Mouse (Mus musculus): ENCODE measurements around the gene Dnlz. TPM values are rescaled to one million over a fixed set of nuclear protein-coding genes. Genes with fewer than 3 reads are reported as not detected.

Dnlz gene
- polyA plus RNA-seq, 1 experiment = 31.5 TPM

- Histone ChIP-seq H3K27me3 (ENCODE audit: control insufficient read depth, insufficient read depth, low read length) (no peaks in the 10 kb centered on the region), H3K4me1 (replicated peaks; ENCODE audit: control insufficient read depth, insufficient read depth, low read length) (peaks cover 44% of the 10 kb centered on the region), H3K4me3 (ENCODE audit: control insufficient read depth, insufficient read depth, low read length) (no peak overlapping the region), H3K27ac (ENCODE audit: control insufficient read depth, insufficient read depth, low read length) (no peak overlapping the region), H3K36me3 (ENCODE audit: control insufficient read depth, insufficient read depth, low read length) (no peaks in the 10 kb centered on the region)
- 96% methylated on average over 4 of the region's 4 CpGs for WGBS
- DNase-seq = no peak
- TF ChIP-seq CTCF (IDR thresholded peaks at IDR 0.05; ENCODE audit: borderline replicate concordance, control insufficient read depth, extremely low read depth, insufficient read depth, low read length, poor library complexity) = no peak
- no peak for TF ChIP-seq POLR2A (IDR thresholded peaks at IDR 0.05; ENCODE audit: control insufficient read depth, extremely low read depth, insufficient read depth, low read length, poor library complexity)
Measured at GRCm38 (mm10) chr2:26354401-26354800, 2.5 kb upstream of the Dnlz start.

- no peaks in the 10 kb centered on the region for H3K27me3 ChIP-seq (ENCODE audit: control insufficient read depth, insufficient read depth, low read length)
- no peak overlapping the region for H3K27ac ChIP-seq (ENCODE audit: control insufficient read depth, insufficient read depth, low read length)
- H3K4me3 ChIP-seq (ENCODE audit: control insufficient read depth, insufficient read depth, low read length) = no peak overlapping the region
- no peak for DNase-seq
- 92% methylated on average over 11 of the region's 11 CpGs for WGBS
- no peaks in the 10 kb centered on the region for H3K36me3 ChIP-seq (ENCODE audit: control insufficient read depth, insufficient read depth, low read length)
- no peak for TF ChIP-seq CTCF (IDR thresholded peaks at IDR 0.05; ENCODE audit: borderline replicate concordance, control insufficient read depth, extremely low read depth, insufficient read depth, low read length, poor library complexity)
- no peak for TF ChIP-seq POLR2A (IDR thresholded peaks at IDR 0.05; ENCODE audit: control insufficient read depth, extremely low read depth, insufficient read depth, low read length, poor library complexity)
- peaks cover 44% of the 10 kb centered on the region for H3K4me1 ChIP-seq (replicated peaks; ENCODE audit: control insufficient read depth, insufficient read depth, low read length)
Measured at GRCm38 (mm10) chr2:26353066-26353980, 1.4 kb upstream of the Dnlz start.

GRCm38 (mm10) chr2:26352291-26352910 lies 491 bp upstream of the Dnlz start:
- Histone ChIP-seq H3K36me3 (ENCODE audit: control insufficient read depth, insufficient read depth, low read length) (no peaks in the 10 kb centered on the region), H3K4me1 (replicated peaks; ENCODE audit: control insufficient read depth, insufficient read depth, low read length) (peaks cover 39% of the 10 kb centered on the region), H3K27me3 (ENCODE audit: control insufficient read depth, insufficient read depth, low read length) (no peaks in the 10 kb centered on the region), H3K4me3 (ENCODE audit: control insufficient read depth, insufficient read depth, low read length) (peak overlapping the region; percentile 44), H3K27ac (ENCODE audit: control insufficient read depth, insufficient read depth, low read length) (peak overlapping the region; percentile 84)
- peak; percentile 78 for DNase-seq
- TF ChIP-seq CTCF (IDR thresholded peaks at IDR 0.05; ENCODE audit: borderline replicate concordance, control insufficient read depth, extremely low read depth, insufficient read depth, low read length, poor library complexity) = 0 out of 2 replicates have a peak, but pooled peaks have one; percentile 9
- TF ChIP-seq POLR2A (IDR thresholded peaks at IDR 0.05; ENCODE audit: control insufficient read depth, extremely low read depth, insufficient read depth, low read length, poor library complexity) = no peak
- WGBS = 6% methylated on average over 36 of the region's 36 CpGs

- H3K36me3 ChIP-seq (ENCODE audit: control insufficient read depth, insufficient read depth, low read length) = no peaks in the 10 kb centered on the region
- H3K27ac ChIP-seq (ENCODE audit: control insufficient read depth, insufficient read depth, low read length) = no peak overlapping the region
Measured at GRCm38 (mm10) chr2:26348241-26348640, 3.7 kb downstream of the Dnlz start.

GRCm38 (mm10) chr2:26342609-26343490 lies 9.1 kb downstream of the Dnlz start:
- Histone ChIP-seq H3K36me3 (ENCODE audit: control insufficient read depth, insufficient read depth, low read length) (no peaks in the 10 kb centered on the region), H3K27me3 (ENCODE audit: control insufficient read depth, insufficient read depth, low read length) (no peaks in the 10 kb centered on the region), H3K4me3 (ENCODE audit: control insufficient read depth, insufficient read depth, low read length) (no peak overlapping the region), H3K4me1 (replicated peaks; ENCODE audit: control insufficient read depth, insufficient read depth, low read length) (peaks cover 15% of the 10 kb centered on the region), H3K27ac (ENCODE audit: control insufficient read depth, insufficient read depth, low read length) (0 out of 2 replicates have a peak overlapping the region, but pooled peaks have one; percentile 6)
- 69% methylated on average over 11 of the region's 11 CpGs for WGBS
- no peak for TF ChIP-seq POLR2A (IDR thresholded peaks at IDR 0.05; ENCODE audit: control insufficient read depth, extremely low read depth, insufficient read depth, low read length, poor library complexity)
- TF ChIP-seq CTCF (IDR thresholded peaks at IDR 0.05; ENCODE audit: borderline replicate concordance, control insufficient read depth, extremely low read depth, insufficient read depth, low read length, poor library complexity) = no peak
- DNase-seq = no peak

More at GRCm38 (mm10) chr2:26348241-26348640, 3.7 kb downstream of the Dnlz start:
- no peak for DNase-seq
- peaks cover 19% of the 10 kb centered on the region for H3K4me1 ChIP-seq (replicated peaks; ENCODE audit: control insufficient read depth, insufficient read depth, low read length)
- WGBS = 93% methylated on average over 6 of the region's 6 CpGs
- TF ChIP-seq CTCF (IDR thresholded peaks at IDR 0.05; ENCODE audit: borderline replicate concordance, control insufficient read depth, extremely low read depth, insufficient read depth, low read length, poor library complexity) = no peak
- no peak for TF ChIP-seq POLR2A (IDR thresholded peaks at IDR 0.05; ENCODE audit: control insufficient read depth, extremely low read depth, insufficient read depth, low read length, poor library complexity)
- H3K27me3 ChIP-seq (ENCODE audit: control insufficient read depth, insufficient read depth, low read length) = no peaks in the 10 kb centered on the region
- no peak overlapping the region for H3K4me3 ChIP-seq (ENCODE audit: control insufficient read depth, insufficient read depth, low read length)

GRCm38 (mm10) chr2:26342044-26342443 lies 9.9 kb downstream of the Dnlz start:
- Histone ChIP-seq H3K27me3 (ENCODE audit: control insufficient read depth, insufficient read depth, low read length) (no peaks in the 10 kb centered on the region), H3K4me1 (replicated peaks; ENCODE audit: control insufficient read depth, insufficient read depth, low read length) (peaks cover 15% of the 10 kb centered on the region), H3K36me3 (ENCODE audit: control insufficient read depth, insufficient read depth, low read length) (no peaks in the 10 kb centered on the region), H3K4me3 (ENCODE audit: control insufficient read depth, insufficient read depth, low read length) (no peak overlapping the region), H3K27ac (ENCODE audit: control insufficient read depth, insufficient read depth, low read length) (no peak overlapping the region)
- 69% methylated on average over 10 of the region's 10 CpGs for WGBS
- no peak for TF ChIP-seq CTCF (IDR thresholded peaks at IDR 0.05; ENCODE audit: borderline replicate concordance, control insufficient read depth, extremely low read depth, insufficient read depth, low read length, poor library complexity)
- TF ChIP-seq POLR2A (IDR thresholded peaks at IDR 0.05; ENCODE audit: control insufficient read depth, extremely low read depth, insufficient read depth, low read length, poor library complexity) = no peak
- DNase-seq = no peak
